Mouse (Mus musculus) small intestine, adult 2 months (tissue): ENCODE measurements around the gene Cxcr5.
A peak's percentile ranks its signal among the peaks of the same experiment; 100 is the strongest.

Source experiments
- CTCF ChIP-seq: fragments of 200-500 bp; IDR thresholded peaks from 2 replicates; pipeline ENCODE4 v1.5.1; 2012; ENCODE audit warnings: low read depth, mild to moderate bottlenecking, control low read depth, inconsistent platforms, low read length, moderate library complexity, mixed read lengths; ENCODE audit not compliant: insufficient replicate concordance, insufficient read length; ENCODE audit errors: extremely low read depth
- POLR2A ChIP-seq: fragments of 200-500 bp; IDR thresholded peaks from 2 replicates; pipeline ENCODE4 v1.6.1; 2012; ENCODE audit warnings: low read depth, mild to moderate bottlenecking, control low read depth, inconsistent platforms, low read length, moderate library complexity

GRCm38 (mm10) chr9:44509487-44510354 is 52.0 kb downstream of the Cxcr5 start:
- TF ChIP-seq POLR2A, result no peak
- peak; percentile 72; the same call in 1 of the 2 replicates for TF ChIP-seq CTCF
